25 mouse cellular contexts compared by ENCODE assay signal in genomic region chr14:73874337-73874736, GRCm38 (mm10).
"Had no signal": no experiment of that assay in that cellular context is flagged by ENCODE, and none has a peak within 500 bp of the region (broad histone marks: within the 10 kb centered on the region; RNA-seq: fewer than 3 reads in every experiment).

No protein-coding gene starts in this region.

- H3K27me3 ChIP-seq: heart, embryonic 12.5 days; hindbrain, embryonic 12.5 days; intestine, embryonic 15.5 days; limb, embryonic 12.5 days; liver, embryonic 13.5 days; liver, embryonic 15.5 days had no signal

- DNase-seq: gastrocnemius, postnatal 14 days; gastrocnemius, postnatal 36 days; heart, adult 18-20 months; heart, postnatal 10 days; heart, postnatal 4 days; kidney, adult 9 months; kidney, postnatal 25 days; kidney, postnatal 4 days; liver; liver, embryonic 13.5 days; liver, postnatal 0 days had no signal

- H3K9me3 ChIP-seq: heart, embryonic 10.5 days; heart, embryonic 12.5 days; hindbrain, embryonic 10.5 days; hindbrain, embryonic 12.5 days; intestine, embryonic 15.5 days; limb, embryonic 12.5 days; liver, embryonic 13.5 days; liver, embryonic 15.5 days had no signal

- ATAC-seq: hindbrain, embryonic 16.5 days; inflammation-experienced regulatory T-cells, adult 6 months; intestine, embryonic 15.5 days; intestine, postnatal 0 days; liver, postnatal 0 days had no signal

- H3K9ac ChIP-seq: heart, embryonic 12.5 days; hindbrain, embryonic 12.5 days; hindbrain, embryonic 14.5 days; intestine, embryonic 15.5 days; limb, embryonic 12.5 days; liver, embryonic 13.5 days; liver, embryonic 15.5 days; liver, postnatal 0 days had no signal

- H3K4me3 ChIP-seq: heart, embryonic 10.5 days; heart, embryonic 12.5 days; hindbrain, embryonic 10.5 days; hindbrain, embryonic 12.5 days; intestine, embryonic 15.5 days; layer of hippocampus, adult 2 months; left cerebral cortex, adult 2 months; limb, embryonic 12.5 days; liver, embryonic 13.5 days; liver, embryonic 15.5 days had no signal

- H3K4me1 ChIP-seq: heart, embryonic 10.5 days; heart, embryonic 12.5 days; hindbrain, embryonic 10.5 days; hindbrain, embryonic 12.5 days; intestine, embryonic 15.5 days; liver, embryonic 13.5 days; liver, embryonic 15.5 days had no signal

- H3K36me3 ChIP-seq: heart, embryonic 10.5 days; heart, embryonic 12.5 days; hindbrain, embryonic 10.5 days; hindbrain, embryonic 12.5 days; intestine, embryonic 15.5 days; limb, embryonic 12.5 days; liver, embryonic 13.5 days; liver, embryonic 15.5 days had no signal

- H3K27ac ChIP-seq: heart, embryonic 10.5 days; hindbrain, embryonic 10.5 days; hindbrain, embryonic 12.5 days; hindbrain, embryonic 14.5 days; intestine, embryonic 15.5 days; layer of hippocampus, adult 2 months; left cerebral cortex, adult 2 months; limb, embryonic 12.5 days; liver, embryonic 13.5 days; liver, embryonic 15.5 days had no signal

- H3K4me2 ChIP-seq: heart, embryonic 12.5 days; hindbrain, embryonic 12.5 days; hindbrain, embryonic 14.5 days; intestine, embryonic 15.5 days; limb, embryonic 12.5 days; liver, embryonic 11.5 days; liver, embryonic 13.5 days; liver, embryonic 15.5 days had no signal
